Mouse (Mus musculus): ENCODE results near the gene Col20a1.

Col20a1 gene

DNA sequence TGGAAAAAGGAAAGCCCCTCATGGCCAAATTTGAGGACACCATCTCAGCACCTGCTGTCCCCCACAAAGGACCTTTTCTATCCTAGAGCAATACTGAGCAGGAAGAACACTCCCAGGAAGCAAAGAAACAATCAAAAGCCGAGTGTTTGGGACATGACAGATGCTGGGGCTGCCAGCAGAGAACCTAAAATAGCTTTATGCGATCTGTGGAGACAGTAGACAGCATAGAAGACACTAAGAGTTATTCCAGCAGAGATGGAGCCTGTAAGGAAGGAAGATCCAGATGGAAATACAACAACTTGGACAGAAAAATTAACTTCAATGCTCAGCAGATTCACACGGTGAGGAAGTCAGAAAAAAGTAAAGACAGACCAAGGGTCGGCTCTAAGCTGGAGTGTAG is 79.5 kb downstream of the Col20a1 start:
- DNase-seq (ENCODE audit: low spot score): no peak
